Mouse (Mus musculus): ENCODE measurements at regions not wholly inside any gene's neighbourhood (a gene's known extent, or its start where the extent isn't known, plus 50 kb on each side); places are given as distances from the start of the nearest gene placed in this dataset.

DNA sequence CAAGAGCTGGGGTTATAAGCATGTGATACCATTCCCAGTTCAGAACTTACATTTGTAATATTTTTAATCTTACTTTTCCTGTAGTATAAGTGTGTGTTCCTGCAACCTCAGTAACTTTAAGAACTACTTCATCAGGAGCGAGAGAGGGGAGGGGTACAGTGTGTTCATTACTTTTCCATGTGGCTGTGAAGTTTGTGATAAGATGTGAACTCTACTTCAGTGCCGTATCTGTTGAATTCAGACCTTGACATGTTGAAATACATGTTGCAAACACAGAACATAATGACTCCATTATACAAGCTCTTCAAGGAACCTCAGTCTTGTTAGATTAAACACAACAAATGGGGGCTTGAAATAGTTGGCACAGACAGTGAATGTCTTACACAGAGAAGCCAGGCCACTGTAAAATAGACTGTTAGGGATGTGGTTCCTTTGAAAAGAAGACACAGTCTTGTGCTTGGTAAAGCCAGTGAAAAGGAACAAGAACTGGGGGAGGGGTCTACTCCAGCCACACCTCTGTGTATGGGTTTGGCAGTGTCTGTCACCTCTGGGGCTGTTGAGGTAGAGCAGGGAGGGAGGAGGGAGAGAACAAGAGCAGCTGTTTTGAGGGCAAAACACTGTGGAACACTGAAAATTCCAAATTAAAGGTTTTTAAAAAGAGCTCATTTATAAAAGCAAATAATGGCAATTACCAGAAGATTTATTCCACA is 73.5 kb upstream of the Tmtc1 start:
- TF ChIP-seq CTCF (IDR thresholded peaks at IDR 0.05; ENCODE audit: low read depth), result no peak
- no peak for TF ChIP-seq EP300 (optimal IDR thresholded peaks at IDR 0.05)

Measured in stomach, postnatal 0 days (tissue).